Mouse (Mus musculus) CH12.LX (cell line): ENCODE measurements around the gene Cyp2c68. TPM values are rescaled to one million over a fixed set of nuclear protein-coding genes. Genes with fewer than 3 reads are reported as not detected.
"Not testable (repeated sequence)": the region's sequence is repeated elsewhere in the genome, so short reads cannot be mapped to it uniquely, and the experiment has no call there.

Experiments
- DNase-seq: peaks from one replicate; pipeline ENCODE4 v3.0.0-alpha.2; 2013; ENCODE audit errors: extremely low read depth
- H3K27ac ChIP-seq: 2 replicates; pipeline ENCODE4 v1.5.1; 2012; ENCODE audit warnings: low read depth, mild to moderate bottlenecking, control low read depth, moderate library complexity; ENCODE audit not compliant: insufficient read depth
- H3K27me3 ChIP-seq: replicated peaks from 2 replicates; pipeline ENCODE3; 2012; ENCODE audit warnings: inconsistent platforms
- H3K36me3 ChIP-seq, 2 experiments: replicated peaks in 1 of 2; 2 replicates each; pipeline versions ENCODE3 to v1.6.1; 2012; ENCODE audit warnings: inconsistent platforms in 1 of 2, low read length in 1 of 2, mild to moderate bottlenecking in 1 of 2, mixed read lengths in 1 of 2, moderate library complexity in 1 of 2; ENCODE audit not compliant: control insufficient read depth in 1 of 2, insufficient read depth in 1 of 2
- H3K4me1 ChIP-seq, 2 experiments: 2 replicates each; pipeline ENCODE4 v1.6.1; 2012; ENCODE audit warnings: inconsistent platforms in 1 of 2, moderate library complexity in 1 of 2; ENCODE audit not compliant: insufficient read depth in 2 of 2, control insufficient read depth in 1 of 2
- H3K4me2 ChIP-seq: 2 replicates; pipeline ENCODE4 v1.6.1; 2012; ENCODE audit warnings: low read depth, mild to moderate bottlenecking, control low read depth; ENCODE audit not compliant: poor library complexity, insufficient read depth, severe bottlenecking
- H3K4me3 ChIP-seq, 3 experiments: fragments of 150-350 bp in 1 of 3; sonication (generic) in 1 of 3; replicated peaks in 1 of 3; 2 replicates each; pipeline versions ENCODE3 to v1.5.1; 2011 to 2012; ENCODE audit warnings: low read depth in 2 of 3, low read length in 2 of 3, mild to moderate bottlenecking in 2 of 3, moderate library complexity in 2 of 3, control low read depth in 1 of 3, improper control_type of control experiment in 1 of 3, inconsistent platforms in 1 of 3, mixed read lengths in 1 of 3; ENCODE audit not compliant: poor library complexity in 1 of 3
- H3K79me2 ChIP-seq: replicated peaks from 2 replicates; pipeline ENCODE4 v1.6.1; 2012; ENCODE audit warnings: mild to moderate bottlenecking, moderate library complexity; ENCODE audit not compliant: control insufficient read depth, poor library complexity, insufficient read depth, severe bottlenecking; ENCODE audit errors: extremely low read depth
- H3K9ac ChIP-seq: 2 replicates; pipeline ENCODE4 v1.6.1; 2012; ENCODE audit warnings: low read depth, mild to moderate bottlenecking, control low read depth, moderate library complexity; ENCODE audit not compliant: insufficient read depth
- H3K9me3 ChIP-seq: replicated peaks from 2 replicates; pipeline ENCODE3; 2012; ENCODE audit warnings: low read length, inconsistent platforms, mixed read lengths
- HCFC1 ChIP-seq: IDR thresholded peaks from 2 replicates; pipeline ENCODE4 v1.6.1; 2012; ENCODE audit warnings: low read depth, mild to moderate bottlenecking, inconsistent platforms, low read length, improper control_type of control experiment
- JUN ChIP-seq: IDR thresholded peaks from 2 replicates; pipeline ENCODE4 v1.6.1; 2011; ENCODE audit warnings: low read depth, mild to moderate bottlenecking, low read length, improper control_type of control experiment, moderate library complexity; ENCODE audit not compliant: insufficient read depth
- MAZ ChIP-seq: IDR thresholded peaks from 2 replicates; pipeline ENCODE4 v1.6.1; 2012; ENCODE audit warnings: low read depth, mild to moderate bottlenecking, inconsistent platforms, low read length, improper control_type of control experiment, moderate library complexity
- dilution Hi-C: fragments of 300-500 bp; cut with MboI; formaldehyde crosslinking; loops from 2 replicates; pipeline ENCODE4 v1.14.3; 2020; ENCODE audit warnings: low sequenced_read_pairs; ENCODE audit not compliant: extremely low pct_unique_long_range_greater_than_20kb, extremely low pct_ligation_motif_present
- in situ Hi-C: fragments of 300-500 bp; cut with MboI; formaldehyde crosslinking; loops from 3 replicates; pipeline ENCODE4 v1.14.3; 2019; ENCODE audit warnings: low sequenced_read_pairs, low pct_ligation_motif_present, low pct_unique_long_range_greater_than_20kb, mixed read lengths
- polyA plus RNA-seq: library from polyadenylated mRNA; unstranded; fragments of >175 nt; gene quantifications from 2 replicates; pipeline ENCODE4 v1.2.1, GENCODE M21; 2012; ENCODE audit warnings: low read depth; ENCODE audit not compliant: insufficient read length
- total RNA-seq, 2 experiments: library from RNA; depleted of rRNA; stranded (reverse); fragments of 300-350 nt in 1 of 2; fragments of >200 nt in 1 of 2; gene quantifications; 2 replicates each; pipeline ENCODE4 v1.2.3; 2012 to 2014

The Cyp2c68 gene
- total and polyA plus RNA-seq, 3 experiments, result 0.16 TPM; not detected in 2

DNA sequence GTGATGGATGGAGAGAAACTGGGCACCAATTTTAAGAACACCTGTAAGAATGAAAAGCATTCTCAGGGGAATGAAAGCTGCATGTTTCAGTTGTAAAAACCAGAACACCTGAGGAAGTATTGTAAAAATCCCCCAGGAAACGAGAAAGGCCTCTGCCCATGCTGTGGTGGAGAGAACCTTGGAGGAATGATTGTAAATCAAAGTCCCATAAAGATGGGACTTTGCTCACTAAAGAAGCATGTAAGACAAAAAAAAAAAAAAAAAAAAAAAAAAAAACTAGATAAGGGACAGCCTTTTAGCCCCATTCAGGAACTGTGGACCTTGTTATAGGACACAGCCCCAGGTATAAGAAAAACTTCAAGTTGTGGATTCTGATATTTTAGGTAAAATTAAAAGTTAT, 4.5 kb upstream of the Cyp2c68 start:
- in situ Hi-C loops, result no loop called here
- no peak overlapping the region for H3K4me3 ChIP-seq
- DNase-seq, result peak; percentile 3
- H3K9ac ChIP-seq, result no peak overlapping the region
- H3K79me2 ChIP-seq, result no peaks in the 10 kb centered on the region
- H3K4me1 ChIP-seq, result peaks cover 0 to 3% of the 10 kb centered on the region in 2 experiments; a peak in 1 of 4 replicates
- H3K9me3 ChIP-seq, result no peaks in the 10 kb centered on the region
- H3K27ac ChIP-seq, result no peak overlapping the region
- no peaks in the 10 kb centered on the region for H3K36me3 ChIP-seq
- dilution Hi-C loops, result no loop called here
- TF ChIP-seq JUN, result no peak
- no peak for TF ChIP-seq HCFC1
- no peak for TF ChIP-seq MAZ
- TF ChIP-seq, all 38 proteins: peak for 0
- Histone ChIP-seq H3K4me2 (no peak overlapping the region), H3K27me3 (no peaks in the 10 kb centered on the region)

DNA sequence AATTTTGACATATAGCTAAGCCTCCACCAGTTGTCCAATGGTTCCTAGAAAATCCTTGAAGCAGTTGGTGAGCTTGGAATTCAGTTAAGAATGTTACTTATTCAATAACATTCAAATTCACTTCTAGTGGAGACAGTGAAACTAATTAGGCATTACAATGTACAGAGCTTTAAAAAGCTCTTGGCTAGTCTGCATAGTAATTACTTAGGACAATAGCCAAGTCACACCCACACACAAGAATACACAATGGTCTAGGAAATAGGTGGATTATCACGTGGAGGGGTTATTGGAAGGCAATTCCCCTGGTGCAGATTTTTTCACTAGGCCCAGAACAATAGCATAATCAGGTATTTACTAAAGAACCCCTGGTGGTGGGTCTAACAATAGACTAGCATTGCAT, 3.5 kb upstream of the Cyp2c68 start:
- H3K4me1 ChIP-seq, DNase-seq, H3K36me3 ChIP-seq, H3K4me3 ChIP-seq, dilution Hi-C loops, H3K9ac ChIP-seq, H3K27me3 ChIP-seq, H3K79me2 ChIP-seq, in situ Hi-C loops, H3K9me3 ChIP-seq, H3K4me2 ChIP-seq, H3K27ac ChIP-seq: not testable (repeated sequence)

DNA sequence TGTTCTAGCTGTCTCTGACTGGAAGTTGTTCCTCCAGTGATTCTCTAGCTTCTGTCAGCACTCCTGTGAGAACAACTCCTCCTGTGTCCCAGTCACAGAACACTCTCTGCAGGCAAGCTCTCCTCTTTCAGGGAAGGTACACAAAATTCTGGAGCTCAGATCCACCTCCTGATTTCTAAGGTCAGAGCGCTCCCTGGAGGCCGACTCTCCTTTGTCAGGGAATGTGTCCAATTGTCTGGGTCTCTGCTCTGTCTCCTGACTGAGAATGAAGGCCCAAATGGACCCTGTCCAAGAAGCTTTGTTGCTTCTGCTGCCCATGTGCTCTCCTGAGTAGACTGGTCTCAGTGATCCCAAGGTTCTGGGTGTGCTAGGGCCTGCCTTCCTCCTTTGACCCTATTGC, 29.7 kb downstream of the Cyp2c68 start:
- H3K9me3 ChIP-seq, H3K27me3 ChIP-seq, H3K4me1 ChIP-seq, H3K27ac ChIP-seq, H3K4me2 ChIP-seq, H3K4me3 ChIP-seq, H3K79me2 ChIP-seq, H3K9ac ChIP-seq, DNase-seq, dilution Hi-C loops, H3K36me3 ChIP-seq, in situ Hi-C loops: not testable (repeated sequence)

DNA sequence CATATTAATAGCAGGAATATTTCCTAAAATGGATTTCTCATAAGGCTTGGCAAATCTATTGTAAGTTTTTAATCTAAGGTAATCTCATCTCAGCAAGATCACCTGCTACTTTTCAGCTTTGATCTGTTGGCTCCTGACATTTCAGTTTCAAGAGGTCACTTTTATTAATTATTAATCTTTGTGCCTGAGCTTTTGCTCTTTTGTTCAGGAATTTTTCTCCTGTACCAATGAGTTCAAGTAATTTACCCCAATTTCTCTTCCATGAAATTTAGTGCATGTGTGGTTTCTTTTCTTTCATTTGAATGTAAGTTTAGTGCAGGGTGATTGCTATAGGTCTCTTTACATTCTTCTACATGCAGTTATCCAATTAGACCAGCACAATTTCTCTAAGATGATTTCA, 75.2 kb downstream of the Cyp2c68 start:
- H3K9me3 ChIP-seq, H3K9ac ChIP-seq, in situ Hi-C loops, H3K27ac ChIP-seq, H3K4me3 ChIP-seq, H3K4me2 ChIP-seq, dilution Hi-C loops, H3K36me3 ChIP-seq, H3K79me2 ChIP-seq, H3K4me1 ChIP-seq, H3K27me3 ChIP-seq, DNase-seq: not testable (repeated sequence)
